Mouse (Mus musculus) hindbrain, embryonic 16.5 days (tissue): ENCODE measurements around the gene Cldn13. TPM values are rescaled to one million over a fixed set of nuclear protein-coding genes. Genes with fewer than 3 reads are reported as not detected.

ENCODE experiments used
- ATAC-seq: fragments of 200-750 bp; cut with Nextera tagmentation; 2 replicates; pipeline ENCODE4 v1.8.0; 2017; ENCODE audit warnings: moderate TSS enrichment, moderate library complexity
- H3K27ac ChIP-seq: fragments of 300-500 bp; sonication (generic); 2 replicates; pipeline ENCODE4 v1.5.1; 2014; ENCODE audit warnings: low read depth, mild to moderate bottlenecking, control low read depth, low read length, moderate library complexity
- H3K27me3 ChIP-seq: fragments of 300-500 bp; sonication (generic); replicated peaks from 2 replicates; pipeline ENCODE4 v1.6.1; 2014; ENCODE audit warnings: low read length; ENCODE audit not compliant: control insufficient read depth, insufficient read depth
- H3K36me3 ChIP-seq: fragments of 300-500 bp; sonication (generic); 2 replicates; pipeline ENCODE4 v1.6.1; 2014; ENCODE audit warnings: mild to moderate bottlenecking, low read length, moderate library complexity, mixed read lengths; ENCODE audit not compliant: control insufficient read depth, insufficient read depth
- H3K4me1 ChIP-seq: fragments of 300-500 bp; sonication (generic); 2 replicates; pipeline ENCODE4 v1.6.1; 2014; ENCODE audit warnings: low read depth, low read length; ENCODE audit not compliant: control insufficient read depth, insufficient read depth
- H3K4me2 ChIP-seq: fragments of 300-500 bp; sonication (generic); 2 replicates; pipeline ENCODE4 v1.6.1; 2014; ENCODE audit warnings: mild to moderate bottlenecking, low read length, control low read depth, moderate library complexity
- H3K4me3 ChIP-seq: fragments of 300-500 bp; sonication (generic); 2 replicates; pipeline ENCODE4 v1.5.1; 2014; ENCODE audit warnings: mild to moderate bottlenecking, low read length, control low read depth, moderate library complexity
- H3K9ac ChIP-seq: fragments of 300-500 bp; sonication (generic); 2 replicates; pipeline ENCODE4 v1.6.1; 2014; ENCODE audit warnings: low read depth, mild to moderate bottlenecking, control low read depth, low read length, moderate library complexity
- H3K9me3 ChIP-seq: fragments of 300-500 bp; sonication (generic); 2 replicates; pipeline ENCODE4 v1.6.1; 2014; ENCODE audit warnings: mild to moderate bottlenecking, low read length, moderate library complexity; ENCODE audit not compliant: control insufficient read depth
- WGBS: fragments of 180-500 bp; shearing (Covaris S2); extraction: QIAGEN DNeasy Blood & Tissue Kit; methylation state at CpG from one replicate; pipeline ENCODE4 v1.1.7; 2014; 5-methylcytosine and 5-hydroxymethylcytosine counted together
- polyA plus RNA-seq: library from polyadenylated mRNA; unstranded; fragments of >200 nt; fragmentation: Nextera tagmentation; extraction: Ambion mirVana; gene quantifications from 2 replicates; pipeline ENCODE4 v1.2.1, GENCODE M21; 2015

Cldn13 gene
- polyA plus RNA-seq, 1 experiment from 2014 or later, result not detected

GRCm38 (mm10) chr5:134891552-134891951, 23.8 kb downstream of the Cldn13 start:
- 59% methylated on average over 8 of the region's 8 CpGs for WGBS
- Histone ChIP-seq H3K4me3 (no peak overlapping the region), H3K9me3 (no peaks in the 10 kb centered on the region), H3K4me1 (no peaks in the 10 kb centered on the region), H3K36me3 (no peaks in the 10 kb centered on the region), H3K4me2 (no peak overlapping the region), H3K9ac (no peak overlapping the region), H3K27me3 (no peaks in the 10 kb centered on the region), H3K27ac (no peak overlapping the region)
- no peak for ATAC-seq

- no peaks in the 10 kb centered on the region for H3K4me1 ChIP-seq
- ATAC-seq, result no peak
- H3K9ac ChIP-seq, result no peak overlapping the region
- no peaks in the 10 kb centered on the region for H3K36me3 ChIP-seq
- no peak overlapping the region for H3K4me3 ChIP-seq
- no peak overlapping the region for H3K4me2 ChIP-seq
- H3K27me3 ChIP-seq, result no peaks in the 10 kb centered on the region
- WGBS, result 81% methylated on average over 6 of the region's 6 CpGs
- H3K9me3 ChIP-seq, result no peaks in the 10 kb centered on the region
- no peak overlapping the region for H3K27ac ChIP-seq
Measured at GRCm38 (mm10) chr5:134890601-134891054, 24.7 kb downstream of the Cldn13 start.

GRCm38 (mm10) chr5:134888505-134888904, 26.8 kb downstream of the Cldn13 start:
- Histone ChIP-seq H3K9ac (no peak overlapping the region), H3K27ac (no peak overlapping the region), H3K27me3 (no peaks in the 10 kb centered on the region), H3K9me3 (no peaks in the 10 kb centered on the region), H3K36me3 (no peaks in the 10 kb centered on the region), H3K4me2 (no peak overlapping the region), H3K4me3 (no peak overlapping the region), H3K4me1 (no peaks in the 10 kb centered on the region)
- WGBS, result 89% methylated on average over 7 of the region's 7 CpGs
- no peak for ATAC-seq

- Histone ChIP-seq H3K27ac (no peak overlapping the region), H3K4me3 (no peak overlapping the region)
Measured at GRCm38 (mm10) chr5:134887447-134888335, 27.6 kb downstream of the Cldn13 start.

GRCm38 (mm10) chr5:134883077-134883476, 32.2 kb downstream of the Cldn13 start:
- no peak overlapping the region; the same call in 1 of the 2 replicates for H3K9ac ChIP-seq
- 56% methylated on average over 3 of the region's 3 CpGs for WGBS
- H3K4me2 ChIP-seq, result no peak overlapping the region
- H3K27ac ChIP-seq, result no peak overlapping the region
- no peaks in the 10 kb centered on the region for H3K4me1 ChIP-seq
- H3K27me3 ChIP-seq, result no peaks in the 10 kb centered on the region
- no peak overlapping the region for H3K4me3 ChIP-seq
- ATAC-seq, result peak; percentile 40; the same call in 1 of the 2 replicates
- no peaks in the 10 kb centered on the region for H3K36me3 ChIP-seq
- peaks cover 7% of the 10 kb centered on the region for H3K9me3 ChIP-seq

More at GRCm38 (mm10) chr5:134887447-134888335, 27.6 kb downstream of the Cldn13 start:
- H3K4me2 ChIP-seq, result no peak overlapping the region
- H3K36me3 ChIP-seq, result no peaks in the 10 kb centered on the region
- 45% methylated on average over 18 of the region's 18 CpGs for WGBS
- H3K4me1 ChIP-seq, result no peaks in the 10 kb centered on the region
- H3K27me3 ChIP-seq, result no peaks in the 10 kb centered on the region
- no peak overlapping the region for H3K9ac ChIP-seq
- ATAC-seq, result no peak
- no peaks in the 10 kb centered on the region for H3K9me3 ChIP-seq

- Histone ChIP-seq H3K9ac (no peak overlapping the region), H3K4me3 (no peak overlapping the region), H3K4me1 (peaks cover 5% of the 10 kb centered on the region), H3K4me2 (no peak overlapping the region), H3K27ac (no peak overlapping the region), H3K27me3 (no peaks in the 10 kb centered on the region), H3K36me3 (no peaks in the 10 kb centered on the region), H3K9me3 (peaks cover 5% of the 10 kb centered on the region)
- ATAC-seq, result no peak
- 77% methylated on average over 10 of the region's 10 CpGs for whole genome bisulfite sequencing
Measured at GRCm38 (mm10) chr5:134876801-134877200, 38.5 kb downstream of the Cldn13 start.

GRCm38 (mm10) chr5:134875245-134875644, 40.1 kb downstream of the Cldn13 start:
- Histone ChIP-seq H3K9ac (no peak overlapping the region), H3K27ac (no peak overlapping the region), H3K36me3 (no peaks in the 10 kb centered on the region), H3K9me3 (no peaks in the 10 kb centered on the region), H3K4me2 (no peak overlapping the region), H3K4me3 (no peak overlapping the region), H3K4me1 (peaks cover 5% of the 10 kb centered on the region), H3K27me3 (no peaks in the 10 kb centered on the region)
- no peak for ATAC-seq
- 84% methylated on average over 5 of the region's 5 CpGs for WGBS

GRCm38 (mm10) chr5:134873956-134874879, 41.1 kb downstream of the Cldn13 start:
- peaks cover 5% of the 10 kb centered on the region for H3K4me1 ChIP-seq
- 50% methylated on average over 21 of the region's 21 CpGs for WGBS
- H3K36me3 ChIP-seq, result no peaks in the 10 kb centered on the region
- ATAC-seq, result peak; percentile 84
- peak overlapping the region; percentile 34 for H3K27ac ChIP-seq
- H3K27me3 ChIP-seq, result no peaks in the 10 kb centered on the region
- no peak overlapping the region for H3K4me3 ChIP-seq
- H3K4me2 ChIP-seq, result no peak overlapping the region
- H3K9me3 ChIP-seq, result no peaks in the 10 kb centered on the region
- no peak overlapping the region; the same call in 1 of the 2 replicates for H3K9ac ChIP-seq

- Histone ChIP-seq H3K9ac (no peak overlapping the region), H3K27me3 (no peaks in the 10 kb centered on the region), H3K4me1 (peaks cover 5% of the 10 kb centered on the region), H3K4me2 (no peak overlapping the region), H3K36me3 (no peaks in the 10 kb centered on the region), H3K27ac (no peak overlapping the region), H3K9me3 (no peaks in the 10 kb centered on the region), H3K4me3 (no peak overlapping the region)
- no peak for ATAC-seq
- 87% methylated on average over 8 of the region's 8 CpGs for WGBS
Measured at GRCm38 (mm10) chr5:134873034-134873433, 42.3 kb downstream of the Cldn13 start.
